Mouse (Mus musculus) liver, adult 2 months (tissue): ENCODE measurements around the gene 6430550D23Rik.
A peak's percentile ranks its signal among the peaks of the same experiment; 100 is the strongest.

Experiments
- CTCF ChIP-seq: fragments of 200-500 bp; IDR thresholded peaks from 2 replicates; pipeline ENCODE4 v1.5.1; 2011; ENCODE audit warnings: low read depth, low read length, control low read depth
- POLR2A ChIP-seq: fragments of 200-500 bp; IDR thresholded peaks from 2 replicates; pipeline ENCODE4 v1.6.1; 2011; ENCODE audit warnings: low read length, control low read depth; ENCODE audit not compliant: insufficient read depth; ENCODE audit errors: extremely low read depth

DNA sequence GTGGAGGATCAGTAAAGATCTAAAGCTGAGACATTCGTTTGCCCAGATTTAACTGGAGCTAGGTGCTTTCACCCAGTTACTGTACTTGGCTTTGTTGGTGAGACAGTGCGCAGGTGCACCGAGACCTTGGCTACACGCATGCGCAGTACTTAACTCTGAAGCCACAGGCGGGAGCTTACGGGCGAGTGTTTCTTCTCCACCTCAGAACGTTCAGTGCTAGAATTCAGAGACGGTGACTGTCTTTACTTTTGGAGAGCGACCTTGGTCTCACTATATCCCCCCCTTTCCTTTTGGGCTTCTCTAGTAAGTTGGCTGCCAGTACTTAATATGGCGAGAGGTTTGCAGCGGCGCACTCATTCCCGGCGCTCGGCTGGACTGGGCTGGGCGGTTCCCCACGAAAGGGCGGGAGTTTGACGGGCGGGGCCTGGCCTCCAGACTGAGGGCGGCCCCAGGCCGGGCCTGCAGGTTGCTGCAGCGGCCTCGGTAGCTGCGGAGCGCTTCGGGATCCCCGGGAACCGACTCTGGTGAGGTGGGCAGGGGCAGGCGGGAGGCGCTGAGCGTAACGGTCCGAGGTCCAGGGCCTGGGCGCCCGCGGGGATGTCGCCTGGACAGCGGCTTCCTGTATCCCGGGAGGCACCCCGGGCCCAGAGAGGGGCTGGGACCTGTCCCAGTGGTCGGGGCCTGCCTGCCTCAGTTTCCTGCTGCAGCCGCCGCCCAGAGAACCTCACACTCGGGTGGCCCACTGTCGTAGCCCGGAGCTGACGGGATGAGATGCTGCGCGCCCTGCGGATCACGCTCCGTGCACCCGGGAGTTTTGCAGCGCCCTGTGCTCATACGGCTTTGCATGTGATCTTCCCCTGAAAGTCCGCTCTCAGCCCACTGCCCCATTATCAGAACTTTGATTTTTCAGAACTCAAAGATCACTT, 51.4 kb downstream of the 6430550D23Rik start, which contains the start of gene Cep250:
- no peak for TF ChIP-seq CTCF
- peak; percentile 67; the same call in 1 of the 2 replicates for TF ChIP-seq POLR2A
